Mouse (Mus musculus) right cerebral cortex, postnatal 36 days (tissue): ENCODE data around the gene Fam193a.

Experiments used
- DNase-seq, 2 experiments: peaks; one replicate each; pipeline ENCODE4 v3.0.0; 2022; ENCODE audit warnings: low spot score in 2 of 2, mixed read lengths in 1 of 2

Fam193a gene

DNA sequence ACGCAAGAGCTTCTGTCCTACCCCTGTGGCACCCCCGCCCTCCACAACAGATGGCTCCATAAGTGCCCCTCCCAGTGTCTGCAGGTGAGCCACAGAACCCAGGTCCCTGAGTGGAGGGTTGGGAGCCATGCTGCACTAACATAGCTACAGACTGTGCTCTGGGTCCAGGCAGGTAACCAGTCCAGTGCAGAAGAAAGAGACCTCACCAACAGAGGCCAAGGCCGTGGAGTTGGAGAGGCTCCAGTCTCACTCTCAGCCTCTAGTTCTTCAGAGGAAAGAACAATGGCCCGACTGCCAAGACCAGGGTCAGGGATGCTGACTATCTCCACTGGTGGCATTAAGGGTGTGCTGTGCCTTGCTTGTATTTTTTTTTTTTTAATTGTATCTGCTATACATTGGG is 91.6 kb downstream of the Fam193a start:
- DNase-seq: no peak

DNA sequence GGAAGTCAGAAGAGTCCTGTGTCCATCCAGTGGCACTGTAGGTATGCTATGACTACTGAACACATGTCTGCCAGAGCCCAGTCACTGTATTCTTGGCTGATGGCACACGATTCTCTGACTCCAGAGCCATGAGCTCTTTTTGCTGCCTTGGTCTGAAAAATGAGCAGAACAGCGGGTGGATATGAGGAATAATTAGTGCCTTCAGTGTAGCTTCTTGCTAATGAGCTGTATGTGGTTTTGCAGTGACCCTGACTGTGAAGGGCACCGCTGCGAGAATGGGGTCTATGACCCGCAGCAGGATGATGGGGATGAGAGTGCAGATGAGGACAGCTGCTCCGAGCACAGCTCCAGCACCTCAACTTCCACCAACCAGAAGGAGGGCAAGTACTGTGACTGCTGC is 92.1 kb downstream of the Fam193a start:
- DNase-seq: no peak

DNA sequence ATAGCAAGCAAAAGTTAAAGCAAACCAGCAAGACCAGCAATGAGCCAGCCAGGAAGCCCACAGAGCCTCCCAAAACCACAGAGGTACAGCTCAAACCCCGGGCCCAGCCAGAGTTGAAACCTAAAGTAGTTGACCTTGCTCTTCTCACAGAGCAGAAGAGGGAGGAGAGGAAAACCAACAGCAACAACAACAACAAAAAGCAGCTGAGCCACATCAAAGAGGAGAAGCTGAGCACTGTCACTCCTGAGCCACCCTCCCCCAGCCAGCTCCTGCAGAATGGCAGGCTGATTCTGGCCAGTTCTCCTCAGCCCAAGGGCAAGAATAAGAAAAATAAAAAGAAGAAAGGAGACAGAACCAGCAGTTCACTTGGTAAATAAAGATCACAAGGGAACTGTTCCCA is 96.3 kb downstream of the Fam193a start:
- no peak for DNase-seq

DNA sequence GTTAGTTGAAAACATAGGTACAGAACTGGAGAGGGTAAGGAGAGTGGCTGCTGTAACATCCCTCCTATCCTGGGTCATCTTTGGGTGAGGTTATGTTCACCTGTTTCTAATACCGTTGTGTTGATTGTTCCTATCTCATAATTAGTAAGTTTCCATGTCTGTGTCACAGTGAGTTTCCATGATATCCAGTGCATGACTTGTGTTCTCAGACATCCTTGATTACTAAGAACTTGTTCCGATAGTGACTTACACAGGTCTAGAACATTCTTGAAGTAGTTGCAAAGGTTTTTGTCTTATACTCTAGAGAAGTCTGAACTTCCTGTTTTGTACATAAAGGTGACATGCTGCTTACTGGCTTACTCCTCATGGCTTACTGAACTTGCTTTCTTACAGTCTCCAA is 96.9 kb downstream of the Fam193a start:
- no peak for DNase-seq

DNA sequence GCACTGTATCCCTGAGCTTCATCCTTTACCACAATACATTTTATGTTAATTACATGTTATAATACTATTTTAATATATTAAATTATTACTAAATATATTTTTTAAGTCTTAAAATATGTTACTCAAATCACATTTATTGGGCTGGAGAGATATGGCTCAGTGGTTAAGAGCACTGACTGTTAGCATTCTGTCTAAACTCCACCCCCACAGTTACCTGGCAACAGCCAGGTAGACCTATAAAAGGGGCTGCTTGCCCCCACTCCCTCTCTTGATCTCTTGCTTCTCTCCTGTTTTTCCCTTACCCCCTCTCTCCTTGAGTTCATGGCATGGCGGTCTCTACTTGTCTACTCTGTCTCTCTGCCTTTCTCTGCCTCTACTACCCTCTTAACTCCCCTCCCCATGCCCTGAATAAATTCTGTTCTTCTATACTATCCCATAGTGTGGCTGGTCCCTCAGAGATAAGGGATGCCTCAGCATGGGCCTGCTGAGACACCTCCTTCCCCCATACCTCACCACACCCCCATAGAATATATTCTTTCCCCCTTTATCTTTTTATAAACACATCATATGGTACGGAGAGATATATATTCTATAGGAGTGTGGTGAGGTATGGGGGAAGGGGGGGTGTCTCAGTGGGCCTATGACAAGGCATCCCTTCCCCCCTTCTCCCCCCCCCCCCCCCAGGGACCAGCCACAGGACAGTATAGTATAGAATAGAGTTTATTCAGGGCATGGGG is 98.5 kb downstream of the Fam193a start:
- no peak for DNase-seq

DNA sequence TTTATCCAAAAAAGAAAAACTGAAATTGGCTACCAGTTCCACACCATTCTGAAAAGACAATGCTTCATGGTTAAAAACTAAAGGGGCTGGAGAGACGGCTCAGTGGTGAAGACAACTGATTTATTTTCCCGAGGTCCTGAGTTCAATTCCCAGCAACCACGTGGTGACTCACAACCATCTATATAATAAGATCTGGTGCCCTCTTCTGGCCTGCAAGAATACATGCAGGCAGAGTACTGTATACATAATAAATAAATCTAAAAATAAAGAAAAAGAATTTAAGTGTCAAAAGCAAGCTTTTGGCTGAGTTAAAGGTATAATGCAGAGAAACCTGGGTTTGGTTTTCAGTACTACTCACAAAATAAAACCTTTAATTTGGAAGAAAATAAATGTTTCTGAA is 111.2 kb downstream of the Fam193a start:
- no peak for DNase-seq

DNA sequence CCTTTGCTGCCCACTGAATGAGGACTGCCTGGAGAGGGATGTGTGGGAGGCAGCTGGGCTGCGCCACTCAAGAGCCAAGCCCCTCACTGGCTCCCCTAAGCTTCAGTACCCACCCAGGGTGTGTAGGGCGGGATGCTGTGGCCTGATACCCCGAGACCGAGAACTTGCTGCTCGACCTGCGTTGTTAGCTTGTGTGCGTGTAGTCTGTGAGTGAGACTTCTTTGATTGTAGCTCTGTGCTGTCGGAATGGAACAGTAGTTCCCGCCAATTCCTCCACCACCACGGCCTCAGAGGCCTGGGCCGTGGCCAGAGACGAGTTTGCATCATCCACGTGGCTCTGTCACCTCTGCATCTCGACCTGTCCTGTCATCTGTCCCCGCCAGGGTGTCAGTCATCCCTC is 116.0 kb downstream of the Fam193a start:
- no peak for DNase-seq

DNA sequence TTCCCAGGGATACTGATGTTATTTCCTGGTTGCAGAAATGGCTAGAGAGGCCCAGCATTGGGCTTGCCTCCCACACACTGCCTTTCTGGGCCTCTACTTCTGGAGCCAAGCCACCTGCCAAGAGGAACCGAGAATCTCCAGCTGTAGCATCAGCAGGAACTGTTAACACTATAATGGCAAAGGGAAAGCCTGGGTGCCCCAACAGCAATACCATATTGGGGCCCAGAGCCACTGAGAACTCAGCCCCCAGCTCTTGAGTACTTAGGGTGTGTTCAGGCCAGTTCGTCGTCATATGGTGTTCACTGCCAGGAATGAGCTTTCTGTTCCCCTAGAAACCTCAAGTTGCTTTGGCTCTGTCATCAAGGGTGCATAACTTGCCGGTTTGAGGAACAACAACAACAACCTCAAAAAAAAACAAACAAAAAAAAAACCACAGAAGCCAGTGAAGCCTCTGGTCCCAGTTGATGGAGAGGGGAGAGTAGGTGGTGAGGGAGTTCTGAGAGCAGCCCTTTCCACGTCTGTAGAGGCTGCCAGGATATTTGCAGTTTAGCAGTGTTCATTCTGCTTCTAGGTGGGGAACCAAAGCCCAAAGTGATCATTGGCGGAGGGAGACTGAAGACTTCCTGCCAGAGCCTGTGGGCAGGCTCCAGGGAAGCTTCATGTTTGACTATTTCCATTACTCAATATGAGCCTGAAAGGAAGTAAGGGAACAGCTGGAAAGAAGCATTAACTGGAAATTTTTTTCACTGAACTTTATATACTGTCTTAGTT is 117.8 kb downstream of the Fam193a start:
- DNase-seq: no peak

DNA sequence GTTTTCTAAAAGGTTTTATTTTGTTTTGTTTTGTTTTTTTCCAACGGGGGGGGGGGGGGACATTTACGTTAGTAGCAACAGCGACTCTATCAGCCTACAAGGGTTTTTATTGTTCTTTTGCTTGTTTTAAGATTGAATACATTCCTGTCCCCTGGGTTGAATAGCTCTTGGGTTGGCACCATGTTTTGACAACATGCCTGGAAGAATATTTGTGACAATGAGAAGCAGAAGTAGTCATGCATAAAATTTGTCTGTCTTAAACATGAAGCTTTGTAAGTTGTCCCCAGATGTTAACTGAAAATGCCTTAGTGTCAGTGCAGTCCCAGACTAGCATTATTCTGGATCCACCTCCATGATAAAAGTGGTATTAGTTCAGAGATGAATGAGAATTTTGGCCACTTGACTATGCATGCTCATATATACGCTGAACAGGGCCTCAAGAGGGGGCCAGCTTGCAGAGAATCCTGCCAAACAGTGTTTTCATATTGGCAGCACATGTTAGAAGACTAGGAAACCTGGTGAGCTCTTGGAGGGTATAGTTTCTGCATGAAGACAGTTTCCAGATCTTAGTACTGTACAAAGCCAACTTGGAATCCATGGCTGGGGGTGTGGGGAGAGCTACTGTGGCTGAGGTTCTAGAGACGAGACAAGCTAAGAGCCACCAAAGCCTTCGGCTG is 119.1 kb downstream of the Fam193a start:
- no peak for DNase-seq

DNA sequence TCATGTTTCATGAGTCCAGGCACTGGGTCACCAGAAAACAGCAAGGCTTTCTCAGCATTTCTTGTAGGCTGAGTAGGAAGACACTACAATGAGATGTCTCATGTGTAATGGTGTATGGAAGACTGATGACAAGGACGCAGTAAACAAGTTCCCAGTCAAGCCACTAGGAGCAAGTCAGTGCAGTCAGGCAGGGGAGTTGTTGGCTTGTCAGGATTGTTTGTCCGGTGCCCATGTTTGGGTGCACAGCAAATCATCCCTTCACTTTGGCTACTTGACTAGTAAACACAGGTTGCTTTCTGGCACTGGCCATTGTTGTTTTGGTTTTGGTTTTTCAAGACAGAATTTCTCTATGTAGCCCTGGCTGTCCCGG is 119.7 kb downstream of the Fam193a start:
- DNase-seq: no peak

DNA sequence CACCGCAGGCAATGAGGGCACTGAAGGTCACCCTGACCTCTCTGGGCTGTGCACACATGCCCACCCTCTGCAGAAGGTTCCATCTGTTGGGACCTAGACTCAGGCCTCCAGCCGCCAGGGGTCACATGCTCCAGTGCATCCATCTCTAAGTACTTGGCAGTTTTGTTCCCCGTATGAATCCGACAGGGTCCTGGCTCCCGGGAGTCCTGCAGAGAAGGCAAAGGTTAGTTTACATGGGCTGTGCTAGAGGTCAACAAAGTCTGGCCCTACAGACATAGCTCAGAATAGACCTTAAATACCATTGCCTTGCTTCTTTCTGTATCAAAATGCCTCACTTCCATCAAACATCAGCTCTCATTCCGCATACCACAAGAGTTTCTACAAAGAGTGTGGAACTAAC is 127.0 kb downstream of the Fam193a start:
- no peak for DNase-seq

DNA sequence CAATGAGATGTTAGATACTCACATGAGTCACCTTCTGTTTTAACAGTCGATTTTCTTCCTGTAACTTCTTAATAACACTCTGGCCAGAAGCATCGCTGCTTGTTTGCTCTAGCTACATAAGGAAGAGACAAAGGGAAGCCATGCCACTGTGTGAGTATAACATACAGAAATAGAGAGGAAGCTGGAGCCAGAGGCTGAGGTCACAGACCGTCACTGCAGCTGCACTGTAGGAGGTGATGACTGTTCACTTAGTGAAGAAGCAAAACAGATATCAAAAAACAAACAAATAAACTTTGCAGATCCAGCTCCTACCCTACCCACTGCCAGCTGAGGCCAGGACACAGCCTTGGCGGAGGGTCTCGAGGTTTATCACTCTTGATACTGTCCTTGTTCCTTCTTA is 131.2 kb downstream of the Fam193a start:
- no peak for DNase-seq

DNA sequence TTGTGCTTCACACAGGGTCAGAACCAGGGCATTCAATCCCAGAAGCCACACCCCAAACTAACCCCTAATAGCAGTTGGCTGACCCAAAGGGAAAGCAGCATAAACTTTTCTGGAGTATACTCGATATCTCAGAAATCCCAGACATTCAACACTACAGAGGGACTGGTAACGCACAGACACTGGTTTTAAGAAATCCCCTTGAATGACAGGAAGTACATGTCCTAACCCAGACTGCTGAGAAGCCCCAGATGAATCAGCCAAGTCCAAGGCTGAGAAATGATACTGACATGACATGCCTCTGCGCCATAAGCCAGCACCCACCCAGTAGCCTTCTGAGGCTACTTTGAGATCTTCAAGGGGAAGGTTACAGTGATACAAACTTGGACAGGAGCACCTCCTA is 131.9 kb downstream of the Fam193a start:
- DNase-seq: no peak

DNA sequence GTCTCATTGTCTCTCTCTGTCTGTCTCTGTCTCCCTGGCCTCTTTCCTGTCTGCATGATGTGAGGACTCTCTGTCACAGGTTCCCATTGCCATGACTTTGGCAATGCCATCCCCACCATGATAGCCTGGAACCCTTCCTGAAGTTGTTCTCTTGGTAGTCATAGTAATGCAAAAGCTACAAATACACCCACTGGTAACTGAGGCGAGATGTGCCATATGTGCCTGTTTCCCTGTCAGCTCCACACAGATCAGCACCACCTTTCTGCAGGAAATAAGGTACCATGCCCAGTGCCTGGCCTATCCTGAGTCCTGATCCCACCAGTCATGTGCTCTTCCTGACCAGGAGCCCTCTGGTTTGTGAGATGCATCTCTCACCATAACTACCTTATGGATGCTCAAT is 132.7 kb downstream of the Fam193a start:
- no peak for DNase-seq

DNA sequence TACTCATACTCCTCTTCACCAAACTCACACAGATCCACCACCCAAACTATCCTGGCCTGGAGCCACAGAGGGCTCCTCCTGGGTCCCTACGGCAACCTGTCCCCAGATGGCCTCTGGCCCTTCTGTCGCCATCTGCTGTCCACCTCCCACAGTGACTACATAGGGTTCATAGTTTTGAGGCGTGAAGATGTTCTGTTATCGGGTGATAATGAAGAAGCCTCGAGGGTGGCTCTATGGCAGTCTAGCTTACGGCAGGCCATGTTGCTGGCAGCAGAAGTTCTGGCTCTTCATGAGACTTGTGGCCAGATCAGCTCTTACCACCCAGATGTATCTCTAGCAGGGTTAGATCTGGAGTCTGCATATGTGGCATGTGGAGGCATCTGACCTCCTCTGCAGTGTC is 133.1 kb downstream of the Fam193a start:
- no peak for DNase-seq

DNA sequence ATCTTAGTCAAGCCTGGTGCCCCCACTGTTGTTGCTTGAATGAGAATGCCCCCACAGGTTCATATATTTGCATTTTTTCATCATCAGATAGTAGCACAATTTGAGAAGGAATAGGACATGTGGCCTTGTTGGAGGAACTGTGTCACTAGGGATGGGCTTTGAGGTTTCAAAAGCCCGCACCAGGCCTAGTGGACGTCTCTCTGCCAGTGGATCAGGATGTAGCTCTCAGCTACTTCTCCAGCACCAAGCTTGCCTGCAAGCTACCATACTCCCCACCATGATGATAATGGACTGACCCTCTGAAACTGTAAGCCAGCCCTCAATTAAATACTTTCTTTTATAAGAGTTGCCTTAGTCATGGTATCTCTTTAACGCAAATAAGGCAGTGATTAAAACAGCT is 142.8 kb downstream of the Fam193a start:
- DNase-seq: no peak

DNA sequence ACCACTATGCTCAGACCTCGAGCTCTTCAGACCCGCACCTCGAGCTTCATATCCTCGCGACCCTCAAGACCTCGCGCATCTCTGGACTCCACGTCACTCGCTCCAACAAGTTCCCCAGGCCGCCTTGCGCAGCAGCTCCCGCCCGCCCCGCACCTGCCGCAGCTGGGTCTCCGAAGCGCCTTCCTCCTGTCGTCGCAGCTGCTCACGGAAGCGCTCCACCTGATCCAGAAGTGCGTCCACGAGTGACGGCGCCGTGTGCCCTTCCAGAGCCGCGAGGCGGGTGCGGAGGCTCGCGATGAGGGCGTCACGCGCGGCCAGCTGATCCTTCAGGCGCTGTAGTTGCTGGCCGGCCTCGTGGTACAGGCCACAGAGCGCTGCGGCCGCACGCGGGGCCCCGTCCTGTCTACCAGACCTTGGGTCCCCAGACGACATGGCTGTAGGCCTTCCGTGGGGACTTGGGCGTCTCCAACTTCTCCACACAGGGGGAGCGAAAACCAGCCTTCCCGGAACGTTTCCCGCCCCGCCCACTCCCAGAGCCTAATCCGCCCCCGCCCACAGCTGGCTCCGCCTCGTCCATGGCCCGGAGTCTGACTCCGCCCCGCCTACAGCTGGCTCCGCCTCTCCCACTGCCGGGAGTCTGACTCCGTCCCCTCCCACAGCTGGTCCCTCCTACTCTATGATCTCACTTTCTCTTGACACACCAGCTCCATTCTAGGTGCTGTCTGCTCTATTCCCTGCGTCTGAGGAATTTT is 143.9 kb downstream of the Fam193a start, which contains the start of gene Tnip2:
Tnip2 (minus strand) TSS at position 526 of the 752 bp plus-strand sequence.
- peak; percentile 88 to 93 for DNase-seq

DNA sequence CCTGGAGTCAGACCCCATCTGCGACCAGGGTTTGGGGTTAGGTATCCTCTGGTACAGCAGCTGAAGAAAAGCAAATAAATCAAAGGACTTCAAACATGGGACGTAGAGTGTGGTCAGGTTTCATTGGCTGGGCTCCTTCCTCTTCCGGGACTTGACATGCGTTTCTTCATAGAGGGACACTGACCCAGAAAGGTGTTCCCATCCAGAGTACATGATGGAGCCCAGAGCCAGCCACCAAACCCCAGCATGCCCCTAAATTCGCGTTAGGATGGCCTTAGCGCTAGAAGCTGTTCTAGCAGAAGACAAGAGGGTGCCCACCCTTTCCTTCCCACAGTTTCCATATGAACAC is 144.5 kb downstream of the Fam193a start:
- DNase-seq: no peak

DNA sequence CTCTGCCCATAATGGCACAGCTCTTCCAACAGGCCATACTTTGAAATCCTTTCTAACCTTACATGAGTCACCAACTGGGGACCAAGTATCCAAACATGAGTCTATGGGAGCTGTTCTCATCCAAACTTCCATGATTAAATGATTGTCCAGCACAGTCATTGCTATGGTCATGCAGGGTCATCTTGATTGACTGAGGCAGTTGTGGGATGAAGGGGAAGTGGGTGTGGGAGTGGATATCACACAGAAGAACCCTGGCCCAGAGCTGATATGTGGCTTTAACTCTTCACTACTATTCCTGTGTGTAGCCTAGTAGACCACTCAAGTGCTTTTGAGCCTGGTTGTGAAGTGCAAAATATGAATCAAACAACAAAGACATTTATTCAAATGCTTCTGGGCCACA is 145.4 kb downstream of the Fam193a start:
- no peak for DNase-seq

DNA sequence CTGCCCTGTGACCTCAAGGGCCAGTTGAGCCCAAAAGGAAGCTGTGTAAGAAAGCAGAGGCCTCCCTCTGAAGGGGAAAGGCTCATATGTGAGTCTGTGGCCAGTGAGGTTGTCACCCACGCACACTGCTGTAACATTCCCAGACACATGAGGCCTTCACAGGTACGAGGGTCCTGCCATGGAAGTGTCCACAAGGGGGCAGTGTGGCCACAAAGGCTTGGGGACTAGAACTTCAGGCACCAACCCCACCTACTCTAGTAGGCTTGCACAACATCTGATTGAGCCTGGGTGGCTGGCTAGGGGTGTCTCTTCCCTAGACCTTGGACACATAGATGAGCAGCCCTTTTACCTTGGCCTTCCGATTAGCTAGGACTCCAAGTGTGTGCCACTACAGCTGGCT is 148.2 kb downstream of the Fam193a start:
- peak; percentile 33 to 41 for DNase-seq

DNA sequence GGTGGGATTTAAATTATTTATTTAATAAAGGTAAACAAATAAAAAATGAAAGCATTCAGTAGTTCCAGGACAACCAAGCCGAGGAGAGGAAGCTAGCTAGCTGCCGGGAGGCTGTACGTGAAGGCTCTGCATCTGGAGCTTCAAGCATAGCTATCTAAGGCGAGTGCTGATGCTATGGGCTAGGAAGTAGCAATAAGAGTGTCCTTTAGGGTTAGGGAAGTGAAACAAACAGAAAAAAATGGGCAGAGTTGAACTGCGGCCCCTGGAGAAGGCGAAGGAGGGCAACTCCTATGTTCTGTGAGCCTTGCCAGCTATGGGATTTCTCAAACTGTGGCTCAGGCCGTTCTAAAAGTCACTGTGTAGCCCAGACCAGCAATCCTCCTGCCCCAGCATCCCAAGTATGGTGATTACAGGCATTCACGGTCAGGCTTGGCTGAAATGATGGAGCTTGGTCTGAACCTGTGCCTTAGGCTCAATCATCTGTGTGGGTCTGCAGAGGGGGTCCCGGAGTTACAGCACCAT is 149.7 kb downstream of the Fam193a start:
- DNase-seq: no peak
